Mouse (Mus musculus): ENCODE data around the gene Asb4.

GRCm38 (mm10) chr6:5421442-5421841 is 38.3 kb downstream of the Asb4 start:
- no peak for TF ChIP-seq CTCF (IDR thresholded peaks at IDR 0.05; ENCODE audit: control insufficient read depth, insufficient read depth, insufficient read length)
- TF ChIP-seq MAX (IDR thresholded peaks at IDR 0.05) = no peak
- TF ChIP-seq USF1 (IDR thresholded peaks at IDR 0.05; ENCODE audit: low read depth) = no peak
- no peak for TF ChIP-seq CEBPB (IDR thresholded peaks at IDR 0.05; ENCODE audit: low read depth)
- no peak for TF ChIP-seq MYOD1 (IDR thresholded peaks at IDR 0.05; ENCODE audit: control insufficient read depth, insufficient read length, low read depth)
- TF ChIP-seq MYOG (IDR thresholded peaks at IDR 0.05; ENCODE audit: control insufficient read depth, extremely low read depth, insufficient read length) = no peak
- TF ChIP-seq FOSL1 (IDR thresholded peaks at IDR 0.05; ENCODE audit: insufficient read depth, low read length, poor library complexity, severe bottlenecking) = no peak
